Mouse (Mus musculus) Patski (cell line): ENCODE measurements around the gene Nrde2. TPM values are rescaled to one million over a fixed set of nuclear protein-coding genes. Genes with fewer than 3 reads are reported as not detected.
"Not testable (repeated sequence)": the region's sequence is repeated elsewhere in the genome, so short reads cannot be mapped to it uniquely, and the experiment has no call there.

Experiments used
- ATAC-seq: fragments of 100-300 bp; one replicate; pipeline ENCODE4 v1.8.0; 2021
- CTCF ChIA-PET: fragments of 350-600 bp; sonication (Branson Sonifier 250); formaldehyde crosslinking; loops from one replicate; lab custom pipeline; 2022; ENCODE audit warnings: inconsistent platforms; lab: Charles Lee
- POLR2A ChIA-PET: fragments of 350-600 bp; sonication (Branson Sonifier 250); formaldehyde crosslinking; loops from one replicate; lab custom pipeline; 2022; ENCODE audit warnings: antibody characterized with exemption, inconsistent platforms; lab: Charles Lee
- DNase-seq: peaks from one replicate; pipeline ENCODE4 v3.0.0-alpha.2; 2011; ENCODE audit warnings: low read depth, low spot score
- H3K27me3 ChIP-seq: fragments of 371-371 bp; one replicate; pipeline ENCODE4 v1.5.1; 2021
- CTCF ChIP-seq: fragments of 100-300 bp; IDR thresholded peaks from one replicate; pipeline ENCODE4 v1.5.1; 2021
- in situ Hi-C: fragments of 300-500 bp; cut with MboI; formaldehyde crosslinking; loops from 3 replicates; pipeline ENCODE4 v1.11.1; 2018; ENCODE audit warnings: low pct_unique_long_range_greater_than_20kb, mixed read lengths
- polyA plus RNA-seq: library from polyadenylated mRNA; unstranded; gene quantifications from one replicate; pipeline ENCODE4 v1.2.3, GENCODE M21; 2021

The Nrde2 gene
- polyA plus RNA-seq, 1 experiment from 2014 or later = 13.5 TPM

DNA sequence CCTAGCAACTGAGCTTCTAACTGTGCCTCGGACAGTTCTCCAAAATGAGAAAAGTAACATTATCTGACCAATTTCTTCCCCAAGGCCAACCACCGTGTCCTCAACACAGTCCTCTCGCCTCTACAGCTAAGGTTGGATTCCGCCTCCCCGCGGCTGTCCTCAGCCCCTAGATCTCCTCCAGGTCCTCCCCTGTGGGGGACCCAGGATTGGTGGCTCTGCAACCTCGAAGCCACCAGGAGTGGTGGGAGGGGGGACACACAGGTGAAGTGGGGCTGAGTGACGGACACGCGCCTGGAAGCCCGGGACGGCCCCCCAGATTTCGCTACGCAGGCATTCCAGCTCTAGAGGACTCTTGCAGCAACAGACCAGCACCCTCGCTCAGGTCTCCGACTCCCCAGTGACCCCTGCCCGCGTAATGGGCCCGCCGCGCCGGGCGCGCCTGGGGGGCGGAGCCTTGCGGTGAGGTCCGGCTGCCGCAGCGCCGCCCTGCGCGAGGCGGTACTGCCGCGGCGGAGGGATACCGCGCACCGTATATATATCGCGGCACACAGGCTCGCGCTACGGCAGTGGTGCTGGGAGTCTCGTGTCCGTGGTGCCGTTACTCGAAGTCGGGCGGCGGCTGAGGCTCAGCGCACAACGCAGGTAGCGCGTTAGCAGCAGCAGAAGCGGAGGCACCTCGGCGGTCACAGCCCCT, 39.7 kb upstream of the Nrde2 start, which contains the start of gene Calm1:
Calm1 (plus strand) TSS at position 469 of the 694 bp plus-strand sequence.
- TF ChIP-seq CTCF = no peak
- ChIA-PET POLR2A (interaction anchor here (1.7 kb wide), 1 partner anchor 11 kb away, joined by 10 read pairs; no protein-coding TSS in a partner anchor), CTCF (no interaction called here)

GRCm38 (mm10) chr12:100196786-100197185, 37.3 kb upstream of the Nrde2 start:
- ChIA-PET POLR2A (no interaction called here), CTCF (no interaction called here)
- H3K27me3 ChIP-seq = peaks cover 4% of the 10 kb centered on the region
- ATAC-seq = no peak
- in situ Hi-C loops = no loop called here
- no peak for DNase-seq
- TF ChIP-seq CTCF = no peak

More for the DNA sequence above, 39.7 kb upstream of the Nrde2 start, which contains the start of gene Calm1:
- in situ Hi-C loops = no loop called here
- H3K27me3 ChIP-seq = no peaks in the 10 kb centered on the region
- DNase-seq = peak; percentile 72
- peak; percentile 64 for ATAC-seq

- CTCF ChIA-PET = interaction anchor here (0.7 kb wide), 1 partner anchor 250 kb away, joined by 3 read pairs; no protein-coding TSS in a partner anchor
- POLR2A ChIA-PET = no interaction called here
- ATAC-seq = no peak
These were observed 34.7 kb upstream of the Nrde2 start for GRCm38 (mm10) chr12:100194181-100194580.

DNA sequence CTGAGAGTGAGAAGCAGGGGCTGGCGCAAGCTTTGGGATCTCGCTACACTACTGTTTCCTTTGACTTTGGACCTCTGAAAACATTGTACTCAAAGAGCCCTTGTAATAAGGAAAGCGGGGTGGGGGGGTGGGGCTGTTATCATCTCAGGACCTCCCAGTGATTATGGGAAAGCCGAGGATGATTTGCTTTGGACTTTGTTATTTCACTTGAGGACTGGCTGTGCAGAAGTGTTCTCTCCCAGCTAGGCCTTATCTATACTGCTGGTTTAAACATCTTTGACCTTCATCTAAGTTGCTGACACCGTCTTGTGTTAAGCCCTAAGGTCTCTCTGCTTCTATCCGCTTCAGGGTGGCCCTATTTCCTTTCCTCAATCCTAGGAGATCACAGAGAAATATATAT, 31.3 kb upstream of the Nrde2 start:
- POLR2A ChIA-PET = no interaction called here
- ATAC-seq (no peak), DNase-seq (no peak)
- TF ChIP-seq CTCF = no peak
- in situ Hi-C loops = no loop called here
- H3K27me3 ChIP-seq = peaks cover 4% of the 10 kb centered on the region
- CTCF ChIA-PET = interaction anchor here (2.1 to 2.3 kb wide), 2 partner anchors 11 to 59 kb away, joined by 6 to 9 read pairs; no protein-coding TSS in a partner anchor

More at GRCm38 (mm10) chr12:100194181-100194580, 34.7 kb upstream of the Nrde2 start:
- DNase-seq = no peak
- in situ Hi-C loops = no loop called here
- H3K27me3 ChIP-seq = peaks cover 4% of the 10 kb centered on the region
- TF ChIP-seq CTCF = no peak

DNA sequence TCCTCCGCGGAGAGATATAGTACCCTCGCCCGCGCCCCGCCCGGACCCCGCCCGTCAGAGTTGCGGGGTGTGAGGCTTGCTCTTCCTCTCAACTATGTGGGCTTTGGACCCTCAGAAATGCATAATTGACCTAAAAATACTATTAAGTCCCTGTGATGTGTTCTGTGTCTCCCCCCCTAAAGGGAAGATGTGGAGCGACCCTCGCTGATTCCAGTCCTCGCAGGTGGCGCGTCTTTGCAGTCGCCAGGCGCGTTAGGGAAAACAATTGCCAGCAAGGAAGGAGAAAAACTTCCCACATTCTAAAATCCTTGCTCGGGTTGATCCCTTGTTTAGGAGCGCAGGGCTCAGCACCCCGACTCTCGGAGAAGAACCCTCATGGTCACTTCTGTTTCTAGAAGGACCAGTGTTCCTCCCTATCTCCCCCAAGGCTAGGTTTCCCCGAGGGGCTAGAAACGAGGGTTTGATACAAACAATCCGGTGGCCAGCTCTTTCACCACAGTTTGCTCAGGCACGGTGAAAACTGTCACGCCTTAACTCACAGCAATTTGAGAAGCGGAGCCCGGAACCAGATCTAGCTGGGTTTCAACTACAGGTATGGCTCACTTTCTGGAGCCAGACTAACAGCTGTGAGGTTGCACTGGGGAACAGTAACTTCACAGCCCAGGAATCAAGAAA, 28.4 kb upstream of the Nrde2 start:
- TF ChIP-seq CTCF = no peak
- in situ Hi-C loops = no loop called here
- peaks cover 4% of the 10 kb centered on the region for H3K27me3 ChIP-seq
- ATAC-seq = no peak
- ChIA-PET POLR2A (interaction anchor here (1.0 to 2.8 kb wide), 3 partner anchors 11 to 20 kb away, joined by 3 to 10 read pairs (median 4); partner anchors contain the start of gene Calm1), CTCF (no interaction called here)
- DNase-seq = no peak

GRCm38 (mm10) chr12:100187013-100187755, 27.7 kb upstream of the Nrde2 start:
- in situ Hi-C loops = no loop called here
- ChIA-PET CTCF (interaction anchor here (2.0 kb wide), 1 partner anchor 14 kb away, joined by 7 read pairs; no protein-coding TSS in a partner anchor), POLR2A (interaction anchor here (1.0 to 2.8 kb wide), 3 partner anchors 12 to 19 kb away, joined by 3 to 10 read pairs (median 4); partner anchors contain the start of gene Calm1)
- H3K27me3 ChIP-seq = no peaks in the 10 kb centered on the region
- ATAC-seq (peak; percentile 99), DNase-seq (peak; percentile 91)
- no peak for TF ChIP-seq CTCF

DNA sequence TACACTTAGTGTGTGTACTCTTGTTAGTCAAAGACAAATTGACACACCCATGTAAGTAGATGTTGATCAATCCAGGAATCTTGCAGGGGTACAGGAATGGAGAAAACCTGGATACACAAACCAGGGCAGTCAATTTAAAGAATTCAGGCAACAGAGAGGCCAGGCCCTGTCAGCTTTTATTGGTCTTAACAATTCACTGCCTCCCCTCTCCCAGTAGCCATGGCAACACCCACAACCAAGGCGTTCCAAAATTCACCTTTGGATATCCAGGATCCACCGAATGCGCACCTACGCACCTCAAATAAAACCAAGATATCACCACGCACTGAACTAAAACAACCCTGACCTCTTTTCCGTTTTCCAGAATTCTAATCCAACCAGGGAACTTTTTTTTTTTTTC, 26.9 kb upstream of the Nrde2 start:
- no peaks in the 10 kb centered on the region for H3K27me3 ChIP-seq
- ATAC-seq (no peak), DNase-seq (no peak)
- in situ Hi-C loops = no loop called here
- TF ChIP-seq CTCF = no peak
- ChIA-PET CTCF (interaction anchor here (2.0 kb wide), 1 partner anchor 15 kb away, joined by 7 read pairs; no protein-coding TSS in a partner anchor), POLR2A (interaction anchor here (0.7 to 2.8 kb wide), 6 partner anchors 13 to 750 kb away, joined by 3 to 10 read pairs (median 3); partner anchors contain the start of gene Calm1)

- in situ Hi-C loops = no loop called here
- no peak for DNase-seq
These were observed 26.4 kb upstream of the Nrde2 start for GRCm38 (mm10) chr12:100185897-100186296.

DNA sequence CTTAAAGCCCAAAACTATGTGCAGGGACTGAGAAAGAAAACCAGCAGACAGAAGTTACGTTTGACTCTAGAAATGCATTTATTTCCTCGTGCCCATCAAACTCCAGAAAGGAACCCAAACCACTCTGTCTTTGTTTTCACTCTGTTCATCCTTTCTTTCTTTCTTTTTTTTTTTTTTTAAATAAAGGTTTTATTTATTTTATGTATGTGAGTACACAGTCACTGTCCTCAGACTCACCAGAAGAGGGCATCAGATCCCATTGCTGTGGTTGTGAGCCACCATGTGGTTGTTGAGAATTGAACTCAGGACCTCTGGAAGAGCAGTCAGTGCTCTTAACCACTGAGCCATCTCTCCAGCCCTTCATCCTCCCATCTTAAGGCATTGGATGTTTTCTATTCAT, 25.5 kb upstream of the Nrde2 start:
- CTCF ChIA-PET, POLR2A ChIA-PET, H3K27me3 ChIP-seq, ATAC-seq, in situ Hi-C loops, DNase-seq: not testable (repeated sequence)
- peak; percentile 33 for TF ChIP-seq CTCF

More at GRCm38 (mm10) chr12:100185897-100186296, 26.4 kb upstream of the Nrde2 start:
- H3K27me3 ChIP-seq = no peaks in the 10 kb centered on the region
- ATAC-seq = no peak
- POLR2A ChIA-PET = interaction anchor here (0.7 kb wide), 4 partner anchors 20 to 751 kb away, joined by 3 read pairs; no protein-coding TSS in a partner anchor
- no peak for TF ChIP-seq CTCF
- CTCF ChIA-PET = interaction anchor here (2.0 kb wide), 1 partner anchor 15 kb away, joined by 7 read pairs; no protein-coding TSS in a partner anchor

- in situ Hi-C loops = no loop called here
- no peak for DNase-seq
- POLR2A ChIA-PET = no interaction called here
- CTCF ChIA-PET = no interaction called here
- H3K27me3 ChIP-seq = no peaks in the 10 kb centered on the region
- no peak for TF ChIP-seq CTCF
- no peak for ATAC-seq
These were observed 24.5 kb upstream of the Nrde2 start for GRCm38 (mm10) chr12:100183970-100184369.
